Mouse (Mus musculus) testis, adult 10 weeks (tissue): ENCODE data around the gene Sms. TPM values are rescaled to one million over a fixed set of nuclear protein-coding genes. Genes with fewer than 3 reads are reported as not detected.

Experiments used
- polyA plus RNA-seq: library from polyadenylated mRNA; stranded (reverse); fragments of 350-450 nt; fragmentation: Illumina TruSeq; extraction: RNeasy Lipid Tissue Mini Kit (QIAGEN cat#74804); gene quantifications from one replicate; pipeline ENCODE4 v1.2.3, GENCODE M21; 2014; ENCODE audit warnings: low read depth, low replicate concordance

Gene Sms
- 13.2 TPM for polyA plus RNA-seq

GRCm38 (mm10) chrX:157491944-157492726 lies at the start of gene Sms:
Gene Sms (minus strand): TSS chrX:157492287.

GRCm38 (mm10) chrX:157415212-157415611 lies 76.9 kb downstream of the Sms start, which contains the start of gene Phex:
Gene Phex (minus strand): TSS chrX:157415312.

Other genes starting within 250 kb of the Sms start
- gene Phex, start 77.0 kb downstream of the Sms start, polyA plus RNA-seq = 1.9 TPM
- gene Yy2, start 76.7 kb upstream of the Sms start, polyA plus RNA-seq = 4.3 TPM
- 10.0 TPM for gene Mbtps2, start 106.4 kb upstream of the Sms start, polyA plus RNA-seq
- 99.0 TPM for gene Smpx, start 206.6 kb upstream of the Sms start, polyA plus RNA-seq